Mouse (Mus musculus) midbrain, postnatal 0 days (tissue): ENCODE results near the gene Pla2g2f. TPM values are rescaled to one million over a fixed set of nuclear protein-coding genes. Genes with fewer than 3 reads are reported as not detected.

Experiments used
- ATAC-seq: fragments of 200-750 bp; cut with Nextera tagmentation; 2 replicates; pipeline ENCODE4 v1.8.0; 2017; ENCODE audit warnings: moderate number of reproducible peaks, mild to moderate bottlenecking, moderate TSS enrichment, moderate library complexity; ENCODE audit not compliant: low FRiP score
- DNase-seq: peaks from one replicate; pipeline ENCODE4 v3.0.0-alpha.2; 2015; ENCODE audit warnings: low spot score
- H3K27ac ChIP-seq: fragments of 300-500 bp; sonication (generic); 2 replicates; pipeline ENCODE4 v1.5.1; 2014; ENCODE audit warnings: low read depth, mild to moderate bottlenecking, low read length, mixed read lengths
- H3K27me3 ChIP-seq: fragments of 300-500 bp; sonication (generic); 2 replicates; pipeline ENCODE4 v1.6.1; 2014; ENCODE audit warnings: low read length, control low read depth, mixed read lengths; ENCODE audit not compliant: insufficient read depth
- H3K36me3 ChIP-seq: fragments of 300-500 bp; sonication (generic); 2 replicates; pipeline ENCODE4 v1.6.1; 2014; ENCODE audit warnings: low read length, control low read depth, mixed read lengths; ENCODE audit not compliant: insufficient read depth
- H3K4me1 ChIP-seq: fragments of 300-500 bp; sonication (generic); 2 replicates; pipeline ENCODE4 v1.6.1; 2014; ENCODE audit warnings: mild to moderate bottlenecking, control low read depth, antibody characterized with exemption, low read length, mixed read lengths; ENCODE audit not compliant: insufficient read depth
- H3K4me2 ChIP-seq: fragments of 300-500 bp; sonication (generic); 2 replicates; pipeline ENCODE4 v1.6.1; 2014; ENCODE audit warnings: low read depth, mild to moderate bottlenecking, low read length, mixed read lengths; ENCODE audit not compliant: poor library complexity, severe bottlenecking
- H3K4me3 ChIP-seq: fragments of 300-500 bp; sonication (generic); 2 replicates; pipeline ENCODE4 v1.5.1; 2014; ENCODE audit warnings: low read depth, mild to moderate bottlenecking, low read length, moderate library complexity
- H3K9ac ChIP-seq: fragments of 300-500 bp; sonication (generic); replicated peaks from 2 replicates; pipeline ENCODE4 v1.6.1; 2014; ENCODE audit warnings: mild to moderate bottlenecking, low read length, moderate library complexity, mixed read lengths; ENCODE audit not compliant: poor library complexity, severe bottlenecking
- H3K9me3 ChIP-seq: fragments of 300-500 bp; sonication (generic); 2 replicates; pipeline ENCODE4 v1.6.1; 2016; ENCODE audit warnings: low read length, control low read depth
- CTCF ChIP-seq: IDR thresholded peaks from 2 replicates; pipeline ENCODE4 v1.5.1; 2016; ENCODE audit warnings: antibody characterized with exemption, mild to moderate bottlenecking
- WGBS: fragments of 180-500 bp; shearing (Covaris S2); extraction: QIAGEN DNeasy Blood & Tissue Kit; methylation state at CpG from one replicate; pipeline ENCODE4 v1.1.7; 2014; 5-methylcytosine and 5-hydroxymethylcytosine counted together
- polyA plus RNA-seq: library from polyadenylated mRNA; unstranded; fragments of >200 nt; fragmentation: Nextera tagmentation; extraction: Ambion mirVana; gene quantifications from 2 replicates; pipeline ENCODE4 v1.2.1, GENCODE M21; 2015
- total RNA-seq: library from RNA; depleted of rRNA; stranded (reverse); fragments of >200 nt; gene quantifications from 2 replicates; pipeline ENCODE4 v1.2.3, GENCODE M21; 2014

Gene Pla2g2f
- total and polyA plus RNA-seq, 2 experiments from 2014 or later = 1.9 TPM; not detected in 1

DNA sequence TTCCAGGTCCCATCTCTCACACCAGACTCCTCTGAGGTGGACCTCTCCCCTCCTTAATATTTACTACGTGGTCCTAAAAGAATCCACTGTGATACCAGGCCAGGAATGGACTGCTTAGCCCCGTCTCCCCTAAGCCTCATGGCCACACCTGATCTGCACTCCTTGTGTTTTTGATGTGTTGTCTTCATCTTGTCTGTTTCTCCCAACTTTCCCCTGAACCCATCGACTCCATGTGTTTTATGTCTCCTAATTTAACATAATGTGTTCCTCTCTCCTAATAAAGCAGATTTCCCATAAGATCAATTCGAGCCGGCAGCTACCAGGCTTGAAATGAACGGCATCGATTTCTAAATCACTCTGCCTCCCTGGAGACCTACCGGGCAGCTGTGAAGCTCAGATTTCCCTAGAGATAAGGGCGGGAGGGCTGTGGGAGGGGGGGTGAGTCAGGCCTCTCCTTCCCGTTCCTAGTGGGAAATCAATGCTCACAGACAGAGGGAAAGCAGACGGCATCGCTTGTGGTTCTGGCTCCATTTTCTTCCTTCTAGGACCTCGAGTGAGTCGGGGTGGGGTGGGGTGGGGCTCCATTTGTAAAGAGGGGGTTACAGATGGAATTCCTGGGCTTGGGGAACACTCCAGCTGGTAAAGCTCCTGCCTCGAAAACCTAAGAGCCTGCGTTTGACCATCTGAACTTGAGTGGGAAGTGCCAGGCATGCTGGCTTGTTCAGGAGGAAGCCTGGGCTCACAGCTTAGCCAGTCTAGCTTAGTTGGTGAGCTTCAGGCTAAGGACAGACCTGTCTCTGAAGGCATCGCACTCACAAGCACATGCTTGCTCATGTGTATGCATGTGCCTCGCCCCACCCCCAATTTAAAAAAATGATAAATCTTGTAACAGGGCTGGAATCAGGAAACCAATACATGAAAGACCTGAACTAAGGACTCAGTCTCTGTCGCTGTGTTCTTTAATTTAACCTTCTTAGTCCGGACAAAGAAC, 20.3 kb upstream of the Pla2g2f start:
- Histone ChIP-seq H3K4me3 (no peak overlapping the region), H3K9ac (no peak overlapping the region), H3K27ac (no peak overlapping the region), H3K27me3 (no peaks in the 10 kb centered on the region), H3K36me3 (no peaks in the 10 kb centered on the region), H3K9me3 (no peaks in the 10 kb centered on the region), H3K4me1 (no peaks in the 10 kb centered on the region), H3K4me2 (no peak overlapping the region)
- DNase-seq = peak; percentile 77
- 43% methylated on average over 20 of the region's 20 CpGs for WGBS
- no peak for ATAC-seq
- TF ChIP-seq CTCF = no peak

DNA sequence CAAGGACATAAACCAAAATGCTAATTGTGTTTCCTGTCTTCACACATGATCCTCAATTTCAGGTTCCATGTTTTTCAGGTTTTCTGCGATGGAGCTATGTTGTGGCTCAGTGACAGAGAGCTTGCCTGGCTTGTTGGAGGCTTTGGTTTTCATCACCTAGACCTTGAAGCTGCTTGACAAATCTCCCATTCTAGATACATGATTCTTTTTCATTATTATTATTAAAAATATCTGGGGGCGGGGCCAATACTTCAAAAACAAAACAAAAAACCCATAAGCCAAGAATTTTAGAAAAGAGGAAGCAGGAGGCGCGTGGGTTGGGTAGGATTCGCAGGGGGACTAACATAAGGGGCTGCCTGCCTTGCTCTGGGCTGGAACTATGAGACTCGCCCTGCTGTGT, 18.0 kb upstream of the Pla2g2f start, which contains the start of gene Pla2g2d:
TSS of gene Pla2g2d (plus strand) at position 301 of the 400 bp plus-strand sequence.
- ATAC-seq = no peak
- Histone ChIP-seq H3K4me1 (no peaks in the 10 kb centered on the region), H3K9ac (no peak within 1 kb of the TSS), H3K27ac (no peak within 1 kb of the TSS), H3K4me3 (no peak within 1 kb of the TSS), H3K9me3 (no peaks in the 10 kb centered on the region), H3K27me3 (no peaks in the 10 kb centered on the region), H3K4me2 (no peak within 1 kb of the TSS), H3K36me3 (no peaks in the 10 kb centered on the region)
- WGBS = 84% methylated on average over 6 of the region's 6 CpGs
- no peak for TF ChIP-seq CTCF
- DNase-seq = no peak

DNA sequence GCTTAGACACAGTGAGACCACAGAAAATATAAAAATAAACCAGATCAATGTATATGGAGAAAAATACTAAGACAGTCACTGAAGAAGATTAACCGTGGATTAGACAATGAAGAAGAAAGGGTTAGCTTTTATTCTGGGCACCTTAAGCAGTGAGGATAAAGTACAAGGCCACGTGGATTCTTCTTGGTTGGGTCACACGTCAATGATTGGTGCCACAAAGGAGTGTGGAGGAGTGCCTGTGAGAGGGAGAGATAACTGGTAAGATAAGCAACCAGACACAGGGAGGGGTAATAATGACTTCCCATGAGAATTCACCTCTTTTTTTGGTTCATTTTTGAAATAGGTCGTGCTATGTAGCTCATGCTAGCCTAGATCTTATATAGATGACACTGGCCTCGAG, 15.0 kb upstream of the Pla2g2f start:
- Histone ChIP-seq H3K27ac (no peak overlapping the region), H3K27me3 (no peaks in the 10 kb centered on the region), H3K9me3 (no peaks in the 10 kb centered on the region), H3K4me1 (no peaks in the 10 kb centered on the region), H3K4me2 (no peak overlapping the region), H3K36me3 (no peaks in the 10 kb centered on the region), H3K9ac (no peak overlapping the region), H3K4me3 (no peak overlapping the region)
- ATAC-seq (no peak), DNase-seq (no peak)
- 84% methylated on average over 5 of the region's 5 CpGs for WGBS
- TF ChIP-seq CTCF = no peak

- Histone ChIP-seq H3K4me2 (no peak overlapping the region), H3K4me1 (no peaks in the 10 kb centered on the region), H3K36me3 (no peaks in the 10 kb centered on the region), H3K27me3 (no peaks in the 10 kb centered on the region), H3K27ac (no peak overlapping the region), H3K9ac (no peak overlapping the region), H3K9me3 (no peaks in the 10 kb centered on the region), H3K4me3 (no peak overlapping the region)
- no peak for ATAC-seq
- no peak for TF ChIP-seq CTCF
- no peak for DNase-seq
- 84% methylated on average over 10 of the region's 10 CpGs for WGBS
Measured at GRCm38 (mm10) chr4:138771970-138772369, 14.5 kb upstream of the Pla2g2f start.

- no peak for DNase-seq
- Histone ChIP-seq H3K4me1 (no peaks in the 10 kb centered on the region), H3K4me3 (no peak overlapping the region), H3K27me3 (no peaks in the 10 kb centered on the region), H3K9ac (no peak overlapping the region), H3K9me3 (no peaks in the 10 kb centered on the region), H3K36me3 (no peaks in the 10 kb centered on the region), H3K4me2 (no peak overlapping the region), H3K27ac (no peak overlapping the region)
- 82% methylated on average over 9 of the region's 9 CpGs for WGBS
- no peak for ATAC-seq
- no peak for TF ChIP-seq CTCF
Measured at GRCm38 (mm10) chr4:138762266-138762665, 4.8 kb upstream of the Pla2g2f start.

DNA sequence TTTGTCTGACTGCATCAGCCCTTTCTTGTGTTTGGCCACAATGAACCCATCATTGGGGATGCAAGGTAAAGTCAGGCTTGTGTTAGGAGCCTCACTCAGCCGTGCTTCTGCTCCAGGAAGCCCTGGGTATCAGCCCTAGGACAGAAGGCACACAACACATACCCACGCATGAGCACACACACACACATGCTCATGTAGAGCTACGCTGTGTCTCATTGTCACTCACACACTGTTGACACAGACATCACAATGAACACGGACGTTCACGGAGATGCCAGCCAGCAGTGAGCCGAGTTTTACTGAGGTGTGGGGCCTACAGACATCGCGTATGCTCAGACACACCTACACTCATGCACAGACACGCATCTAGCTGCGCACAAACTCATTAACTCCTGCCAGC, 1.4 kb downstream of the Pla2g2f start:
- H3K4me2 ChIP-seq = no peak overlapping the region
- H3K36me3 ChIP-seq = no peaks in the 10 kb centered on the region
- H3K4me3 ChIP-seq = no peak overlapping the region
- ATAC-seq = no peak
- DNase-seq = no peak
- no peaks in the 10 kb centered on the region for H3K4me1 ChIP-seq
- H3K27me3 ChIP-seq = no peaks in the 10 kb centered on the region
- TF ChIP-seq CTCF = no peak
- H3K9ac ChIP-seq = no peak overlapping the region
- no peak overlapping the region for H3K27ac ChIP-seq
- 70% methylated on average over 11 of the region's 11 CpGs for WGBS
- no peaks in the 10 kb centered on the region for H3K9me3 ChIP-seq
